Mouse (Mus musculus): ENCODE results near the gene Gm10203. TPM values are rescaled to one million over a fixed set of nuclear protein-coding genes. Genes with fewer than 3 reads are reported as not detected.
"Not testable (repeated sequence)": the region's sequence is repeated elsewhere in the genome, so short reads cannot be mapped to it uniquely, and the experiment has no call there.

Gene Gm10203
- polyA plus RNA-seq, 1 experiment from 2014 or later = not detected

DNA sequence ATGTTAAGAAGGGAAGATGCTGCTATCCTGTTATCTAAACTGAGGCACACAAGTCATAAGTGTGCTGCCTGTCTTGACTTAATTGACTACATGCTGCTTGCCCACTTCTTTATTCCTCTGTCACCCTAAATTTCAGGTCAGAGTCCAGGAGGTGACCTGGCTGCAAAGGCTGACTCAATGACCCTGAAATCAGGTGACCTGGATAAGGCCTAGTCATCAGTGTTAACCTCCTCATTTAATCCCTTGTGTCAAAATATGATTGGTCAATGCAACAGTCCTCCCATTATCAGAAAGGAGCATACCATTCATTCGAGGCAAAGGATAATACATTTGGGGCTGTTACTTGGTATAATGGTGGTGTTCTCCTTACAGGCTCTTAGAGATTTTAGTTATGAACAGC is 9.5 kb downstream of the Gm10203 start, which contains the start of gene Etfbkmt:
Gene Etfbkmt, plus strand, starts transcription at position 379 of the 400 bp plus-strand sequence.
- H3K9ac ChIP-seq = no peak within 1 kb of the TSS
- no peaks in the 10 kb centered on the region for H3K36me3 ChIP-seq
- H3K9me3 ChIP-seq (replicated peaks) = no peaks in the 10 kb centered on the region
- H3K27ac ChIP-seq = no peak within 1 kb of the TSS
- no peaks in the 10 kb centered on the region for H3K27me3 ChIP-seq
- H3K4me2 ChIP-seq (replicated peaks) = no peak within 1 kb of the TSS
- WGBS = 72% methylated on average over 1 of the region's 1 CpGs
- ATAC-seq (ENCODE audit: low FRiP score) = no peak
- peaks cover 3% of the 10 kb centered on the region for H3K4me1 ChIP-seq
- no peak within 1 kb of the TSS for H3K4me3 ChIP-seq

DNA sequence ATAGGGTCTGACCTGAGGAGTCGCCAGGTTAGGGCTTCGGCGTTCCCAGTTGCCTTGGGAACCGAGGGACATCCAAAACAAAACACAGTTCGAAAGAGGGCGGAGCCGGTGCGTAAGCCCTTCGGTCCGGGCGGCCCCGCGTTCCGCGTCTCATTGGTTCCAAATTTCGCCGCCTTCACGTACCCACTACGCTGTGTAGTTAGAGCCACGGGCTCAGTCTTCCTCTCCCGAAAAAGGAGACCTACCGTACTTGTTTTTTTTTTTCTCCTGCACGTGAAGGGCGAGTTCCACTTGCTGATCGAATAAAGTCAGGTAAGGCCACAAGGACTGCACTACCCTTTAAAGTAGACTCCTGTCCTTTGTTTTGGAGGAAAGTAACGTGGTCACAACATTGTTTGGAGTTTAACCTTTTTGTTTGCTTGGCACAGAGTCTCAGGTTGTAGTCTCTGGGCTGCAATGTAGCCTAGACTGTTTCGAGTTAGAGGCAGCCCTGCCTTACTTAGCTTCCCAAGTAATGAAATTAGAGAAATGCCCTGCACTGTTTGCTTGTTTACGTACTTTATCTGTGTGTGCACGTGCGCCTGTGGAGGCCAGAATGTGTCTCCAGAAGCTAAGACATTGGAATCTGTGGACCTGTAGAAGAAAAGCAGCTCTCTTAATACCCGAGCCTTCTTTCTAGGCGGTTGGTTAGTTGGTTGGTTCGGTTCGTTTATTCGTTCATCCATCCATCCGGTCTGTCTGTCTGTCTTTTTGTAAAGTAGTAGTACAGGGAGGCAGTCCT is 11.6 kb downstream of the Gm10203 start:
- peaks cover 3% of the 10 kb centered on the region for H3K4me1 ChIP-seq
- peak overlapping the region; percentile 56 for H3K9ac ChIP-seq
- 6% methylated on average over 36 of the region's 36 CpGs for whole genome bisulfite sequencing
- H3K4me3 ChIP-seq = peak overlapping the region; percentile 41
- H3K4me2 ChIP-seq (replicated peaks) = peak overlapping the region; percentile 65
- H3K36me3 ChIP-seq = 0 out of 2 replicates have a peak, but pooled peaks cover 4% of the 10 kb centered on the region
- H3K27ac ChIP-seq = no peak overlapping the region
- ATAC-seq (ENCODE audit: low FRiP score) = peak; percentile 89
- no peaks in the 10 kb centered on the region for H3K9me3 ChIP-seq (replicated peaks)
- H3K27me3 ChIP-seq = no peaks in the 10 kb centered on the region

DNA sequence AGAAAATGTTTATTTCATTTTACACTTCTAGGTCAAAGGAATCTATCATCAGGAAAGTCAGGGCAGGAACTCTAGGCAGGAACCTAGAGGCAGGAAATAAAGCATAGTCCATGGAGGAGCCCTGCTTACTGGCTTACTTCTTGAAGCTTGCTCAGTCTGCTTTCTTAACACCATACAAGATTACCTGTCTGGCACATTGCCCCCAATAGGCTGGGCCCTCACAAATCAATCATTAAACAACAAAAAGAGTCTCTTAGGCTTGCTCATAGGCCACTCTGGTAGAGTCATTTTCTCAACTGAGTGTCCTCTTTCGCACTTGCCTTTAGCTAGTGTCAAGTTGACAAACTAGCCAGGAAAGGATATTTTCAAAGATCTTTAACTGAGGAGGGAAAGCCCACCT is 15.2 kb downstream of the Gm10203 start:
- Histone ChIP-seq H3K9me3 (replicated peaks) (no peaks in the 10 kb centered on the region), H3K36me3 (0 out of 2 replicates have a peak, but pooled peaks cover 4% of the 10 kb centered on the region), H3K4me1 (peaks cover 3% of the 10 kb centered on the region), H3K4me3 (no peak overlapping the region), H3K4me2 (replicated peaks) (no peak overlapping the region), H3K9ac (no peak overlapping the region), H3K27ac (no peak overlapping the region), H3K27me3 (no peaks in the 10 kb centered on the region)
- no peak for ATAC-seq (ENCODE audit: low FRiP score)
- WGBS = 100% methylated on average over 1 of the region's 1 CpGs

DNA sequence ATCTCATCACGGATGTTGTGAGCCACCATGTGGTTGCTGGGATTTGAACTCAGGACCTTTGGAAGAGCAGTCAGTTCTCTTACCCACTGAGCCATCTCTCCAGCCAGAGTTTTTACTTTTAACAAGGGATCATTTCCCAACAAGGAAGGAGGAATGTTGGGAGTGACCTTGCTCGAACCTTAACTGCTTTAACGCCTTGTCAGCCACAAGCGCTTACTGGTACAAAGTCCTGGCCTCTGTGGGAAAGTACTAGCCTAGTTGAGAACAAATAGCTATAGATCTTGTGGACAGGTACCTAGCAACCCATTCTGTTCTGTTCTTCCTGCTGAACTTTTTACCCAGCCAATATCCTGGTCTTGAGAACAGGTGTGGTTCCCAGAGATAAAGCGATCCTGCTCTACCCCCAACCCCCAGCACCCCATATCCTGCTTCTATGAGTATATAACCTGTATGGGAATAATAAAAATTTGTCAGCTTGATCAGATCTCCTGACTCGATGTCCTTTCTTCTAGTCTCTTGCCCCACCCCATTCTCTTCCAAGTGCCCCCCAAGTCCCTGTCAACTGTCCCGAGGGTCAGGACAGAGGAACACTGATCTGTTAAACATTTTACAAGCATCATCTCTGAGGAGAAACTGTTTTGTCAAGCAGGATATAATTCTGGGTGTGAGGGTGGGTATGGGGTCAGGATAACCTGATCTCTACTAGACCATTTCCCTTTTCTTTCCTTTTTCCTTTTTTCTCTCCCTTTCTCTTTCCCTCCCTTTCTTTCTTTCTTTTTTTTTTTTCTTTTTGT is 18.7 kb downstream of the Gm10203 start:
- Histone ChIP-seq H3K27ac (no peak overlapping the region), H3K9ac (no peak overlapping the region), H3K9me3 (replicated peaks) (no peaks in the 10 kb centered on the region), H3K36me3 (peaks cover 12% of the 10 kb centered on the region), H3K4me3 (no peak overlapping the region), H3K27me3 (no peaks in the 10 kb centered on the region), H3K4me2 (replicated peaks) (no peak overlapping the region), H3K4me1 (no peaks in the 10 kb centered on the region)
- WGBS = 88% methylated on average over 7 of the region's 7 CpGs
- no peak for ATAC-seq (ENCODE audit: low FRiP score)

DNA sequence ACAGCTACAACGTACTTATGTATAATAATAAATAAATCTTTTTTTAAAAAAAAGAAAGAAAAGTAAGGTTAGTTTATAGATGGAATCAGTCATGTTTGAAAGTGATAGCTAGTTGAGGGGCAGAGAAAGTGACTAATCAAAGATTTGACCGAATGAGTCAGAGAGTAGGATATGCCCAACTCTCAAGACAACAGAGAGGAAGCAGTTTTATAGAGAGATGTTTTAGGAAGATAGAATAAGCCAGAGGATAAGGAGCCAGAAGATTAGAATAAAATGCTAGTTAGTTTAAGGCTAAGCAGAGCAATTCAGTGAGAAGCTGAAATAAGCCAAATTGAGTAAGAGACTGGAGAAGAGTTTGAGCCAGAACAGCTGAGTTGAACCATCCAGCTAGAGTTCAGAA is 22.1 kb downstream of the Gm10203 start:
- Histone ChIP-seq H3K4me2 (replicated peaks) (no peak overlapping the region), H3K27ac (no peak overlapping the region), H3K4me3 (no peak overlapping the region), H3K36me3 (peaks cover 17% of the 10 kb centered on the region), H3K27me3 (no peaks in the 10 kb centered on the region), H3K4me1 (no peaks in the 10 kb centered on the region), H3K9ac (no peak overlapping the region), H3K9me3 (replicated peaks) (no peaks in the 10 kb centered on the region)
- 96% methylated on average over 2 of the region's 2 CpGs for WGBS
- ATAC-seq (ENCODE audit: low FRiP score) = no peak

DNA sequence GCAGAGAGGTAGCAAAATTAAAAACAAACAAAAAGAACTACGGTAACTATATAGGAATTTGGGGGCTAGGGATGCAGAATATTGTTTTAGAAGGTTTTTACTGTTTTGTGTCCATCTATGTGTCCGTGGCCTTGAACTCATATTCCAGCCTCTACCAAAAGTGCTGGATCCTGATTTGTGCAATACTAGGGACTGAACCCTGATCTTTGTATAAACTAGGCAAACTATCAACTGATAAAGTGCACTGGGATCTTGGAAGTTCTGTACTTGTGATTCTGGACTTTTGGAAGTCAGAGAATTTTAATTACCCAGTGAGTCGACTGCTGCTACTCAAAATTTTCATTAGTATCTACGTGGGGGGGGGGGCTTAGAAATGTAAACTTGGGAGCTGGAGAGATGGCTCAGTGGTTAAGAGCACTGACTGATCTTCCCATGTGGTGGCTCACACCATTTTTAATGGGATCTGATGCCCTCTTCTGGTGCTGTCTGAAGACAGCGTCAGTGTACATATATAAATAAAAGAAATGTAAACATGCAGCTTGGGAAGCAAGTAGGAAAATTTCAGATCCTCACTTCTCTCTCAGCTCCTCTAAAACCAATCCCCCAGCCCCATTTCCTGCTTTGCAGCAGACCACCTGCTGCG is 23.6 kb downstream of the Gm10203 start:
- ATAC-seq (ENCODE audit: low FRiP score) = no peak
- Histone ChIP-seq H3K4me1 (no peaks in the 10 kb centered on the region), H3K9ac (no peak overlapping the region), H3K9me3 (replicated peaks) (no peaks in the 10 kb centered on the region), H3K36me3 (peaks cover 25% of the 10 kb centered on the region), H3K4me3 (no peak overlapping the region), H3K4me2 (replicated peaks) (no peak overlapping the region), H3K27me3 (no peaks in the 10 kb centered on the region), H3K27ac (no peak overlapping the region)
- WGBS = 44% methylated on average over 6 of the region's 6 CpGs

DNA sequence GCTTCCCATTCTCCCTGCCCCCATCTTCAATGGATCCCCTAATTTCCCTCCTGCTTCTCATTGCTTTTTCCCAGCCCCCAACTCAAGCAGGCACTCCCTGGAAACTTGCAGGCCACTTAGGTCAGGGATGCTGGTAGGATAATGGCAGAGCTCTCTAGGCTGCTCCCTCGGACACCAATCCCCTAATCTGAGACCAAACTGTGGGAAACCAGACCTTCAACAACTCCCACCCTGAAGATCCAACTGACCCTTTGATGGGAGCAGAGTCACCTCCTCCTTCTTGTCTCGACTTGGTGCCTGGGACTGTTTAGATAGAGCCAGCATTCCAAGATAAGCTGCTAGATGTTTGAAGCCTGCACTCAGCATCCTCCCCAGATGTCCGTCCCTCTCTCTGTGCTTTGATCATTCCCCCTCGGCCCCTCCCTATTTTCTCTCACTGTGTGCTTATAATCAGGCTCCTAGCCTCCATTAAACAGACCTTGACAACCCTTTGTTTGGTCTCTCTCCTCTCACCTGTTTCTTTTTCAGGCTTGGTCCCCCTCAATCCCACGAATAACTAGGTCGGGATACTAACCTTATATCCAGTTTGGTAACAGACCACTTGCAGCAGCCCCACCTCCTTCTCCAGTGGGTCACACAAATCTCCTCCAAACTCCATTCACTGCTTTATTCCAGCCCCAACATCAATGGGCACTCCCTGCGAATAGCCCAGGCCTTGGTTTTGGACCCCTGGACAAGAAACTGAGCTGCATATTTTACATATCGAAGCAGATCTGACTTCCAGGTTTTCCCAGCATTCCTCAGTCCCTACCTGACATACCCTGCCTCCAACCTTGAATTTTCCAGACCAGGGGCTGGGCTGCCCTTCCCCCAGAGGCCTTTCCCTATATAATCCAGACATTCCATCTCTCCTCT is 24.4 kb downstream of the Gm10203 start:
- no peak overlapping the region for H3K9ac ChIP-seq
- peaks cover 31% of the 10 kb centered on the region for H3K36me3 ChIP-seq
- H3K9me3 ChIP-seq (replicated peaks) = no peaks in the 10 kb centered on the region
- H3K4me1 ChIP-seq = no peaks in the 10 kb centered on the region
- 21% methylated on average over 8 of the region's 8 CpGs for WGBS
- no peaks in the 10 kb centered on the region for H3K27me3 ChIP-seq
- no peak overlapping the region for H3K4me2 ChIP-seq (replicated peaks)
- H3K27ac ChIP-seq = no peak overlapping the region
- no peak overlapping the region for H3K4me3 ChIP-seq
- ATAC-seq (ENCODE audit: low FRiP score) = no peak

DNA sequence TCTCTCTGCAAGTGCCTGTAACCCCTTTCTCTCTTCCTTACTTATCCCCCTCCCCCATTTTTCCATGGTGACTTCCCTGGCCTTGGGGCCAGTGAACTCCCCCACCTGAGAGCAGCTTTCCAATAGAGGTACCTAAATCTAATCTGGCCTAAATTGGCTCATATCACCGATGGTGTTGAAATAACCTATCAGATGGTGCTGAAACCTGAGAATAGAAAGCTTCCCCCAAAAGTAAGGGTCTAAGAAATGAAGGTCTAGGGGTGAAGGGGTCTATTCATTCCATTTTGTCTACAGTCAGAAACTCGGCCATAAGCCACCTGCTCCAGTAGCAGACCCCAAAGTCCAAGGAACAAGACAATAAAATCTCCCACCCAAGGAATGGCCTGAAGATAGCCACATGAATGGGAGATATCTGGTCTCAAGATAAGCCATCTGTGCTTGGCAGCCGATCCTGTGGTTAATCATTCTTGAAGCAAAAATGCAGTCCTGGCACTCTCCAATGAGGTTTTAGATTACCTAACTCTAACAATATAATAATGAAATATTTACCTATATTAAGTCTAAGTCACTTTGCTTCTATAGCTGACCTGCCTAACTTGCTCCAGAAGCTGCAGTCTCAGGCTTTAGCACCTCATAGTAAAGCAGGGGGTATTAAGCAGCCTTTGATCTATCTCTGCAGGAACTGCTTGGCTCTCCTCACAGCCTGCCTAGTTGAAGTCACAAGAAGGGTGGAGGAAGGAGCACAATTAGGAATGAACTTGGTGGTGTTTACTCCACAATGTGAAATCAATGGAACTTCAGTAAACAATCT is 25.3 kb downstream of the Gm10203 start:
- Histone ChIP-seq H3K36me3 (peaks cover 36% of the 10 kb centered on the region), H3K4me1 (no peaks in the 10 kb centered on the region), H3K27ac (no peak overlapping the region), H3K9ac (no peak overlapping the region), H3K9me3 (replicated peaks) (no peaks in the 10 kb centered on the region), H3K4me3 (no peak overlapping the region), H3K4me2 (replicated peaks) (no peak overlapping the region), H3K27me3 (no peaks in the 10 kb centered on the region)
- ATAC-seq (ENCODE audit: low FRiP score) = no peak
- WGBS = 60% methylated on average over 3 of the region's 3 CpGs

DNA sequence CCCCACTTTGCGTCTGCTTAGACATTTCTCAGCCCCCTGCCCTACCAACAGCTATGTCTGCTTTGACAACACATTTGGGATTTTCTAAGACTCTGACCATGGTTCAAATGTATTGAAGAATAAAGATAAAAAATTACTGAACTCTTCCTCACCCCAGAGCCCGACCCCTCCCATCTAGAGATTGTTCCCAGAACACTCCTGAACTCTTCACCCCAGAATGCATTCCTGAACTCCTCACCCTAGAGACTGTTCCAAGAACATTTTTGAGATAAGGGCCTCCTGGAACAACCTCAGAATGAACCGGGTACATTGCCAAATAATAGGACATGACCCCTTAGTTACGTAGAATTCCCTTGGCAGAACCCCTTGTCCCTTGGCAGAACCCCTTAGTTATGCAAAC is 37.1 kb downstream of the Gm10203 start:
- H3K4me1 ChIP-seq; H3K9me3 ChIP-seq (replicated peaks); H3K4me2 ChIP-seq (replicated peaks); H3K4me3 ChIP-seq; H3K27ac ChIP-seq; ATAC-seq (ENCODE audit: low FRiP score); H3K9ac ChIP-seq; H3K27me3 ChIP-seq: not testable (repeated sequence)
- peaks cover 57% of the 10 kb centered on the region for H3K36me3 ChIP-seq
- WGBS = 86% methylated on average over 4 of the region's 4 CpGs

DNA sequence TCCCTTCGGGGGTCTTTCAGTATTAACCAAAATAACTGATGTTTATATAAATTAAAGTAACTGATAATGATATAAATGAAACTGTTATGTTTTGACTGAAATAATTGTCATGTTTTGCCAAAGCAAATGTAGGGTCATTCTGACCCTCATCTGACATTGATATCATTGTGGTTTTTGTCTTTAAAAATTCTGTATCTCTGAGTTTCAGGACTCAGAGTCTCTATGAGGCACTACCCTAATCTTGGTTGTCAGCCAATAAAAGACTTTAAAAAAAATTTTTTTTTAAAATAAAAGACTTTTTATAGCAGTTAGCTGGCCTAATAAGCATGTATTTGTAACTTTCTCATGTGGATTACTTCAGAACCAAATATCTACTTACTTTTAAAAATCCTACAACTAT is 37.7 kb downstream of the Gm10203 start:
- H3K36me3 ChIP-seq = peaks cover 50% of the 10 kb centered on the region
- WGBS = 97% methylated on average over 1 of the region's 1 CpGs
- H3K4me2 ChIP-seq (replicated peaks) = no peak overlapping the region
- H3K9ac ChIP-seq = no peak overlapping the region
- no peak overlapping the region for H3K27ac ChIP-seq
- H3K9me3 ChIP-seq (replicated peaks) = no peaks in the 10 kb centered on the region
- no peak for ATAC-seq (ENCODE audit: low FRiP score)
- H3K4me1 ChIP-seq = no peaks in the 10 kb centered on the region
- no peak overlapping the region for H3K4me3 ChIP-seq
- no peaks in the 10 kb centered on the region for H3K27me3 ChIP-seq

DNA sequence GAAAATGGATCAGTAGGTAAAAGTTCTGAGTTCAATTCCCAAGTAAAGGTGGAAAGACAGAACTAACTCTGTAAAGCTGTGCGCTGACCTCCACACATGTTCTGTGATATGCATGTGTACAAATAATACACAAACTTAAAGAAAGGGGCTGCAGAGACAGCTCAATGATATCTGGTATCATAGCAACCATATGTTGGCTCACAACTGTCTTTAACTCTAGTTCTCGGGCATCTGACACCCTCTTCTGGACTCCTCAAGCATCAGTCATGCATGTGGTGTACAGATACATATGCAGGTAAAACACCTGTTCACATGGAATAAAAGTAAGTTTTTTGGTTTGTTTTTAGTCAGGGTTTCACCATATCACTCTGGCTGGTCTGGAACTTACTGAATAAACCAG is 38.5 kb downstream of the Gm10203 start:
- 91% methylated on average over 2 of the region's 2 CpGs for WGBS
- ATAC-seq (ENCODE audit: low FRiP score) = no peak
- H3K27me3 ChIP-seq = no peaks in the 10 kb centered on the region
- H3K36me3 ChIP-seq = peaks cover 50% of the 10 kb centered on the region
- H3K27ac ChIP-seq = no peak overlapping the region
- H3K4me1 ChIP-seq = no peaks in the 10 kb centered on the region
- no peaks in the 10 kb centered on the region for H3K9me3 ChIP-seq (replicated peaks)
- H3K4me2 ChIP-seq (replicated peaks) = no peak overlapping the region
- no peak overlapping the region for H3K9ac ChIP-seq
- no peak overlapping the region for H3K4me3 ChIP-seq
